Mouse (Mus musculus) T-helper 2 cell (primary cell): ENCODE data around the gene Olfr524.

Source experiments
- in situ Hi-C: fragments of 300-600 bp; cut with MboI, MseI; formaldehyde crosslinking; loops from one replicate; pipeline ENCODE4 v1.15.1; 2025; ENCODE audit warnings: high pct_unique_total_duplicates

Olfr524 gene

GRCm38 (mm10) chr7:140186646-140187620 lies 18.8 kb downstream of the Olfr524 start:
- in situ Hi-C loops = loop anchor here (10.0 kb wide), 1 partner anchor 618 kb away; no protein-coding TSS in a partner anchor

DNA sequence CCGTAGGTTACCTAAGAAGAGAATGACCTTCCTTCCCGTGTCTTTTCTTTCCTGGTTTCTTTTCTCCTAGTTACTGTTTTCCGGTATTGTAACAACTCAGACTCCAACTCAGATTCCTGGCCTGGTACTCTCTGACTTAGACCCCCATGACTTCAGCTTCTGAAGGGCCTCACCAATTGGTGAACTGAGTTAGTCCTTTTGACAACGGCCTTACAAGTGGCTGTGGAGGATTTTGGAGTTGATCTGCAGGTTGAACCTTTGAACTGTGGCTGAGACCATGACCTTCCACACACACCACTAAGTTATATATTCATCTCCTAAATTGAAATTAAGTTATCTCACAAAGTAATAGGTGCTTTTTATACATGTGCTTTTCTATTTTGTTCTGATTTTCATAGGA lies 21.6 kb downstream of the Olfr524 start:
- in situ Hi-C loops = loop anchor here (10.0 kb wide), 1 partner anchor 621 kb away; no protein-coding TSS in a partner anchor

GRCm38 (mm10) chr7:140180692-140181091 lies 25.1 kb downstream of the Olfr524 start:
- in situ Hi-C loops = loop anchor here (10.0 kb wide), 1 partner anchor 624 kb away; no protein-coding TSS in a partner anchor

- in situ Hi-C loops = no loop called here
Observed at GRCm38 (mm10) chr7:140179176-140179575, 26.6 kb downstream of the Olfr524 start.

DNA sequence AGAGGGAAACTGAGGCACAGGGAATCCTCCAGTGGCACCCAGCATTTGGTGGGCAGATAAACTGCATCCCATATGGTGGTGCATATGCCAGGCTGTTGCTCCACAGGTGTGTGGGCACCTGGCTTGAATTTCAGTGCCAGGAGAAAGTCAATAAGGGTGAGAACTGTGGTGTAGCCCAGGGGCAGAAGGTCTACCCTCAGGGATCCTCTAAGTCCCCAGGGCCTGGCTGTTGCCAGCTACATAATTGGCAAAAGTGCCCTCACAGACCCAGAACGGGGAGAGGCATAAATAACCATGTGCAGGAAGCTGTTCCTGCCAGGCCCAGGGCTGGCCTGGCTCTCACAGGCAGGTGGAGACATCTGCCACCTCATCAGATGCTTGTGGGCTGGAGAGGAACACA lies 32.8 kb downstream of the Olfr524 start, which contains the start of gene Olfr523:
Gene Olfr523 (plus strand): TSS at position 282 of the 400 bp plus-strand sequence.
- in situ Hi-C loops = no loop called here

GRCm38 (mm10) chr7:140170863-140171262 lies 34.9 kb downstream of the Olfr524 start:
- in situ Hi-C loops = no loop called here

- in situ Hi-C loops = no loop called here
Observed at GRCm38 (mm10) chr7:140169386-140169785, 36.4 kb downstream of the Olfr524 start.

- in situ Hi-C loops = no loop called here
Observed at GRCm38 (mm10) chr7:140167950-140168349, 37.8 kb downstream of the Olfr524 start.

DNA sequence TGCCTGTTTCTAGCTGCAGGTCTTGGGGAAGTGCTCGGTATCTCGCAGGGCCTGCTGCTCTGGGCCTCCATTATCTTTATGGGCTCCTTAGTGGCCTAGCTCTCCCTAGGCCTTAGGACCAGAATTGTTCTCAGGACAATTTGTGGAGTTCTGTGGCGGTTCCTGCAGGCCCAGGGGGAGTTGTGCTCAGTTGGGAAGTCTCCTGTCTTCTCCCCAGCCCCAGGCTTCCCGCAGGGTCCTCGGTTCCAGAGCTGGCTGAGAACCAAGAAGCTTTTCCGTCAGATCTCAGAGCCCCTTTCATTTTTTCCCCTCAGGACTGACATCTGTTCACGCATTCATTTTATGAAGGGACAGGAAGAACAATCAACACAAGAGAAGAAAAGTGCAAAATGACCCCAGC lies 41.1 kb downstream of the Olfr524 start, which contains the start of gene Olfr522:
Gene Olfr522 (minus strand): TSS at position 101 of the 400 bp plus-strand sequence.
- in situ Hi-C loops = no loop called here

- in situ Hi-C loops = no loop called here
Observed at GRCm38 (mm10) chr7:140160363-140160762, 45.4 kb downstream of the Olfr524 start.

DNA sequence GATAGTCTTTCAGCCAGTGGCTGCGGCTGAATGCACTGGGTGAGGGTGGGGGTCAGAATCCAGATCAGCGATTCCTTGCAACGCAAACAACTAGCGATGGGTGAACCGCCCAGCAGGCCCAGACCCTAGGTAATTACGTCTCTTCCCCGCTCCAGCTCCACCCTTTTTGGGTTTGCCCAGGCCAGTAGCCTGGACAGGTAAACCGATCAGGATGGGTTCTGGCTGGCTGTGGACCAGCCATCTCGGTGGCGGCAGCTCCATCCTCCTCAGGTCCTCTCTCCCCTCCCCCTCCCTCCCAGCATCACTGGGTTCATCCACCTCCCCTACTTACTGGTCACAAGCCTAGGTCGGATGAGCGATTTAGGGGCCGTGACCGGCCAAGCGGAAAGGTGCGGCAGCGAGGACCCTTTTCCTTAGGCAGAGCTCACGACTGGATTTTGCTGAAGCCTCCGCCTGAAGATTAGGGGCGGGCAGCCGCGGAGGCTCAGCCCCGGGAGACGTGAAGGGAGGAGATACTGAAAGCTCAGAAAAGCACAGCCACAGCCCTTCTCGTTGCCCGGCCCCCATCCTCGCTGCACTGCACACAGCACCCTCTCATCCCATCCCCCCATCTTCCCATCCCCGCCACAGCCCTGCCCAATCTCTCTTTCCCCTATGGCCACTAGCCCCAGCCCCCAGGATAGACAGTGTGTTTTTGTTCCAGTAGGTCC lies 51.4 kb downstream of the Olfr524 start, which contains the start of gene Sprn:
Gene Sprn (minus strand): TSS at position 660 of the 710 bp plus-strand sequence.
- in situ Hi-C loops = no loop called here

GRCm38 (mm10) chr7:140153829-140154217 lies 51.9 kb downstream of the Olfr524 start:
- in situ Hi-C loops = no loop called here

DNA sequence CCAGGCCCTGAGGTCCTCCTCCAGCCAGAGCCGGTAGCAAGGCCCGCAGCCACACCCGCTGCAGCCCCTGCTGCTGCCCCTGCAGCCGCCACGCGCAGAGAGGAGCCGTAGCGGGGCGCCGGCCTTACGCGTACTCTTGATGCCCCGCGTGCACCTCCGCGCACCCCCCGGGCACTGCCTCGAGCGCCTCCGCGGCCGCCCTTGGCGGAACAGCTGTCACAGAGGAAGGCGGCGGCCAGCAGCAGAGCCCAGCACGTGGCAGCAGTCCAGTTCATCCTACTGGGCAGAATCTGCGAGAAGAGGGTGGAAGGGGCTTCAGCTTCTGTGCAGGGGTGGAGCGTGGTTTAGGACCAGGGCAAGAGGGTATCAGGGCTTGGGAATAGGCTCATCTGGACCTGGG lies 52.4 kb downstream of the Olfr524 start:
- in situ Hi-C loops = no loop called here
